Mouse (Mus musculus): ENCODE data around the gene Sh3rf3.

DNA sequence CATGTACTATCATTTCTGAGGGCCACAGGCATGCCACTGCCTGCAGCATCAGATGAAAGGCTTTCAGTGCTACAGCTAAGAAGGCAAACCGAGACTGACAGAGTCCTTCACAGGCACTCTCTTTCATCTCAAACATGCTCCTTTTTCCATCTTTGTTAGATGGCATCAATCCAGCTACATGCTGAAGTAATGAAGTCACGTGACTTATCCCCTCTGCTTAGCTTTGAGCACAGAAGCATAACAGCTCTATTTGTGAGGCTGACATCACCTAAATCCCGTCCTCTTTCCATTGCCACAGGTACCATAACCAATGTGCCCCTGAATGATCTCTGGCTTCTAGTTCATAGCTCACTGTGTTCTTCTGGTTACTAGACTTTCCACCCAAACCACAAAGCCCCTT, 357.9 kb downstream of the Sh3rf3 start:
- no peak for TF ChIP-seq POLR2A (IDR thresholded peaks at IDR 0.05; ENCODE audit: low read depth, low read length)
- TF ChIP-seq CTCF (IDR thresholded peaks at IDR 0.05; ENCODE audit: borderline replicate concordance, insufficient read depth, low read length) = no peak
